ENCODE assay signal across 19 mouse cellular contexts in the genomic region with DNA sequence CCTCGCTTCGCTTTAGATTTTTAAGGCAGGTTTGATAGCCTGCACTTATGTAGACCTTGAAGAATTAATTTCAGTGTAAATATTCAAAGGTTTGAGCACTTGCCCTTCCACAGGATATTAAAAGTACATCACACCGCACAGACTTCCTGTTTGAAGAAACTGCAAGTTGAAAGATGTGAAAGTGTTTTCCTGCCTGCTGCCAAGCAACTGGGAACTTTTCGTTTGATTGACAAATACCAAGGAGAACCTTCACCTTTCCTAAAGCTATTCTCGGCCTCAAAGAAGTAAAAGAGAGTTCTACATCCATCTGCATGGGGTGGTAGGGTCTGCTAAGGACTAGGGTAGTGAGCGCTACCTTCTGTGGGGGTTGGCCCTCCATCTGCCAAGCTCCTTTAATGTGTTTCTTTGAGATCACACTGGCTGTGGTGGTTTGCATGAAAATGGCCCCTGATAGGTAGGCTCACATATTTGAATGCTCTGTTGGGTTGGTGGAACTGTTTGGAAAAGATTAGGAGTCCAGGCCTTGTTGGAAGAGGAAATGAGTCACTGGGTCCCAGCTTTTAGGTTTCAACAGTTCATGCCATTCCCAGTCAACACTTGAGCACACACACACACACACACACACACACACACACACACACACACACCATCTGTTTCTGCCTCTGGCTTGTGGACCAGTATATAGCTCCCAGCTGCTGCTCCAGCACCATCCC. TPM values are rescaled to one million over a fixed set of nuclear protein-coding genes. Genes with fewer than 3 reads are reported as not detected.
DNase-seq lines count a peak whose midpoint lies in the region; ATAC-seq lines count a peak whose summit lies in the region.
"Had no signal": no experiment of that assay in that cellular context is flagged by ENCODE, and none has a peak within 500 bp of the region (broad histone marks: within the 10 kb centered on the region; RNA-seq: fewer than 3 reads in every experiment).

No protein-coding gene starts in this region.

- no peak for ATAC-seq in limb, embryonic 11.5 days (ENCODE audit: insufficient number of reproducible peaks, low FRiP score, low TSS enrichment, low read depth)
- ATAC-seq in activated CD4-positive, CD25-positive, alpha-beta regulatory T cell, adult 4 months: peak; percentile 87
- peak; percentile 61; the same call in 1 of the 2 replicates for ATAC-seq in megakaryocyte, adult 5-6 weeks (ENCODE audit: poor library complexity, severe bottlenecking)
- ATAC-seq: intestine, embryonic 15.5 days had no signal

- WGBS in limb, embryonic 11.5 days: 87% methylated on average over 6 of the region's 6 CpGs
- WGBS in limb, embryonic 10.5 days: 83% methylated on average over 6 of the region's 6 CpGs

- H3K9me3 ChIP-seq in limb, embryonic 11.5 days (ENCODE audit: control insufficient read depth, low read length): no peaks in the 10 kb centered on the region
- no peaks in the 10 kb centered on the region; the same call in 1 of the 2 replicates for H3K9me3 ChIP-seq in limb, embryonic 10.5 days (replicated peaks)
- H3K9me3 ChIP-seq: lung, embryonic 15.5 days; midbrain, embryonic 12.5 days; neural tube, embryonic 12.5 days had no signal

- H3K36me3 ChIP-seq in limb, embryonic 11.5 days (ENCODE audit: control insufficient read depth, insufficient read depth, low read length): no peaks in the 10 kb centered on the region
- H3K36me3 ChIP-seq in limb, embryonic 10.5 days: no peaks in the 10 kb centered on the region
- H3K36me3 ChIP-seq: intestine, embryonic 15.5 days; lung, embryonic 15.5 days; midbrain, embryonic 12.5 days; neural tube, embryonic 12.5 days had no signal

- no peak overlapping the region for H3K27ac ChIP-seq in limb, embryonic 11.5 days (replicated peaks; ENCODE audit: low read depth, low read length)
- no peak overlapping the region for H3K27ac ChIP-seq in limb, embryonic 10.5 days
- H3K27ac ChIP-seq: intestine, embryonic 15.5 days; lung, embryonic 15.5 days; midbrain, embryonic 12.5 days; neural tube, embryonic 12.5 days had no signal

- DNase-seq in limb, embryonic 11.5 days (ENCODE audit: low spot score): peak; percentile 18
- no peak for DNase-seq in limb, embryonic 10.5 days (ENCODE audit: low spot score)
- DNase-seq in B cell, adult 2 months: peak; percentile 21 to 24
- no peak for DNase-seq in right cerebral cortex, adult 18-20 months
- no peak for DNase-seq in right cerebral cortex, postnatal 25 days
- no peak for DNase-seq in left cerebral cortex, postnatal 25 days (ENCODE audit: low spot score in 2 of 2)
- DNase-seq: adrenal gland, postnatal 36 days; forebrain, postnatal 0 days; gastrocnemius, postnatal 14 days; heart, postnatal 14 days; kidney, postnatal 25 days; retina, postnatal 1 day had no signal

- H3K4me3 ChIP-seq in limb, embryonic 11.5 days (ENCODE audit: low read depth, low read length): no peak overlapping the region
- no peak overlapping the region for H3K4me3 ChIP-seq in limb, embryonic 10.5 days
- H3K4me3 ChIP-seq: erythroblast, embryonic 14.5 days; intestine, embryonic 15.5 days; lung, embryonic 15.5 days; midbrain, embryonic 12.5 days; neural tube, embryonic 12.5 days had no signal

- no peaks in the 10 kb centered on the region for H3K27me3 ChIP-seq in limb, embryonic 11.5 days (ENCODE audit: control insufficient read depth, insufficient read depth, low read length)
- H3K27me3 ChIP-seq in limb, embryonic 10.5 days (ENCODE audit: low read depth, poor library complexity, severe bottlenecking): no peaks in the 10 kb centered on the region
- H3K27me3 ChIP-seq: intestine, embryonic 15.5 days; lung, embryonic 15.5 days; midbrain, embryonic 12.5 days; neural tube, embryonic 12.5 days had no signal

- H3K4me1 ChIP-seq in limb, embryonic 11.5 days (ENCODE audit: control insufficient read depth, insufficient read depth, low read length): no peaks in the 10 kb centered on the region
- peaks cover 12% of the 10 kb centered on the region; the same call in 1 of the 2 replicates for H3K4me1 ChIP-seq in limb, embryonic 10.5 days
- H3K4me1 ChIP-seq: intestine, embryonic 15.5 days; midbrain, embryonic 12.5 days; neural tube, embryonic 12.5 days had no signal

- no peak overlapping the region for H3K9ac ChIP-seq in limb, embryonic 11.5 days (ENCODE audit: low read length)
- H3K9ac ChIP-seq: forebrain, postnatal 0 days; intestine, embryonic 15.5 days; lung, embryonic 15.5 days; midbrain, embryonic 12.5 days; neural tube, embryonic 12.5 days had no signal

- intact Hi-C loops in left cerebral cortex, postnatal 25 days (cut with DNase I): no loop called here

- H3K4me2 ChIP-seq in limb, embryonic 11.5 days (ENCODE audit: low read depth, severe bottlenecking): no peak overlapping the region
- H3K4me2 ChIP-seq: intestine, embryonic 15.5 days; lung, embryonic 15.5 days; midbrain, embryonic 12.5 days; neural tube, embryonic 12.5 days had no signal

RNA-seq across cellular contexts. Expression of gene Usp24, which starts 22.5 kb away (rescaled TPM):
- 9.8 and 11.4 TPM in 2 replicates for polyA plus RNA-seq in limb, embryonic 11.5 days (2014; fragmentation: Nextera tagmentation; extraction: Ambion mirVana)
- polyA plus RNA-seq in limb, embryonic 10.5 days (2016; fragmentation: Nextera tagmentation; extraction: Ambion mirVana): 7.3 and 7.4 TPM in 2 replicates
- 1 to 10 TPM; 7.2 to 8.5 TPM for polyA plus RNA-seq in activated CD4-positive, CD25-positive, alpha-beta regulatory T cell, adult 4 months (2017; shearing (Covaris generic))
- 15.5 and 16.3 TPM in 2 replicates for total RNA-seq in megakaryocyte, adult 5-6 weeks (2015)
- 17.1 and 19.1 TPM in 2 replicates for total RNA-seq in megakaryocyte, adult 5-6 weeks (2017)
- total RNA-seq in left cerebral cortex, postnatal 25 days (2021): 10 to 100 TPM; 36.8 to 40.4 TPM

Comparison
In these comparisons a context has a peak if more than half of its experiments do, and no peak if none do; other contexts are left out.
1. DNase-seq: peak in limb, embryonic 11.5 days (single experiment) and B cell, adult 2 months (2 of 2); none in limb, embryonic 10.5 days (single experiment), right cerebral cortex, adult 18-20 months (single experiment), right cerebral cortex, postnatal 25 days (single experiment) and left cerebral cortex, postnatal 25 days (0 of 2).